Mouse (Mus musculus): ENCODE measurements around the gene Unc119.

DNA sequence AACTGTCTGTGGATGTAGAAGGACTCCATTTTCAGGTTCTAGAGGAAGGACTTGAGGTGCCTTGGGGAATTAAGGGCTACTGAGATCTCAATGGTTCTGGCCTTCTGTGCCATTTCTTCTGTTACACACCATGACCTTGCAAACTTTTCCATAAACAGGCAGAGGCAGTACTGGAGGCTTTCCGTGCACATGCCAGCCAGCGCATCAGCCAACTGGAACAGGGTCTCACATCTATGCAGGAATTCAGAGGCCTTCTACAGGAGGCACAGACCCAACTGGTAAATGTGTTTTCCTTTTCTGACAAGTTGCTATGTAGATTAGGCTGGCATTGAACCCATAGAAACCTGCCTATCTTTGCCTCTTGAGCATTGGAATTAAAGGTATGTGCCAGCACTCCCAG is 29.6 kb upstream of the Unc119 start:
- no peak for TF ChIP-seq POLR2A (IDR thresholded peaks at IDR 0.05; ENCODE audit: low read depth, low read length)
- no peak for TF ChIP-seq CTCF (conservative IDR thresholded peaks at IDR 0.05; ENCODE audit: insufficient read depth, insufficient read length, low read depth, low read length)
